Mouse (Mus musculus) kidney, postnatal 25 days (tissue): Measurements from ENCODE around the gene Asb8.

Experiments used
- DNase-seq, 2 experiments: peaks; one replicate each; pipeline ENCODE4 v3.0.0; 2021; ENCODE audit warnings: mixed read lengths in 2 of 2

Asb8 gene

DNA sequence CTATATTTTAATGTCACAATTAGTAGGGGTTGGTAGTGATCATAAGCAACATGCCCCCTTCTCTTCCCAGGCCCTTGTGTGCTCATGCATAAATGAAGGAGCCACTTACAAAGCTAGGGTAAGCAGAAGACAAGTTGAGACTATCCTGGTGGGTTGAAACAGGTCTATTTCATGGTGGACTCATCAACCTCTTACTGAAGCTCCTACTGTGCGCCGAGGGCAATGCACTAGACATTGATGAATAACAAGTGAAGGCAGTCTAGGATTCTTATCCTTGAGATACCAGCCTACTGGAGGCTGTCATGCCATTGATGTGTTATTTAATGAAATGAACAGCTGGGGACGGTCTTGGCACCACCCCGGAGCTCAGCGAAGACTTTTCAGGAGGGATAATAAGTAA lies 10.2 kb downstream of the Asb8 start:
- no peak for DNase-seq

DNA sequence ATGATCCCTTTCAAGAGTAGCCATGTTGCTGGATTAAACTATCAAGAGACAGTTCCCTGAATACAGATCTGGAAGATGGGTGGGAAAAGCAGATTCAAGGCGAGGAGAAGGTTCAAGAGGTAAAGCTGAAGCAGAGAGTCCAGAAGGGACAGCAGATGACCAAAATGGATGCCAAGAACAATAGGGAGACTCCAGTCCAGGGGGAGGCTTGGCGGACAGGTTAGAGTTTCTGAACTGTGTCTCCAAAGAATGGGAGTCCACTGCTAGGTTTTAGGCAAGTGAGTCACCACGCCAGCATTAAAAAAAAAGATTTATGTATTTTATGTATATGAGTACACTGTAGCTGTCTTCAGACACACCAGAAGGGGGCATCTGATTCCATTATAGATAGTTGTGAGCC lies 10.8 kb downstream of the Asb8 start:
- no peak for DNase-seq

DNA sequence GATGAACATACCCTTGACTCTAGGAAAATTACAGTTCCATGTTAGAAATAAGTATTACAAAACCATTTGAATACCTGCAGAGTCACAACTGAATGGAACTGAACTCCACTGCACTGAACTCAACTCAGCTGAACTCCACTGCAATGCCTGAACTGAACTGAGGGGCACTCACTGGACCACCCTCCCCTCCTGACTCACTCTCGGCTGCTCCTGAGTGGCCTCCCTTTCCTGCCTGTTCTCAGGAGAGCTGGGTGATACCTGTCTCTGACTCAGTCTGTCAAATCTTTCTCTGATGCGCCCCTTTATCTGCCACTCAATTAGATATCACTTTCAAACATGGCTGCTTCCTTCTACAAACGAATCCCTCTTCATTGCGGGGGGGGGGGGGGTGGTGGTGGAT lies 11.3 kb downstream of the Asb8 start:
- DNase-seq = no peak

DNA sequence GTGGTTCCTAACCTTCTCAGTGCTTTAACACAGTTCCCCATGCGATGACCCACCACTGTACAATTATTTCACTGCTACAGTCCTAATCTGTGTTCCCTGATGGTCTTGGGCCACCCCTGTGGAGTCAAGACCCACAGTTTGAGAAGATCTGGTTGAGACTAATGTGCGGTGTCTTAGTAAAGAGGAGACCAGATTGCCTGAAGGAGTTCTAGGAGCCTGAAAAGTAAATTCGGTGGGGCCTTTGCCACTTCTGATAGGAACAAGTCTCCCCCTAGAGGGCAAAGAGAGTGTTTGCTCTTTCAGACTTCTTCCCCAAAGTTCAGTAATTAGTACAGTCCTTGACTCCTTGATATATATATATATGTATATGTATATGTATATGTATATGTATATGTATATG lies 11.8 kb downstream of the Asb8 start:
- DNase-seq = peak; percentile 6 to 29

DNA sequence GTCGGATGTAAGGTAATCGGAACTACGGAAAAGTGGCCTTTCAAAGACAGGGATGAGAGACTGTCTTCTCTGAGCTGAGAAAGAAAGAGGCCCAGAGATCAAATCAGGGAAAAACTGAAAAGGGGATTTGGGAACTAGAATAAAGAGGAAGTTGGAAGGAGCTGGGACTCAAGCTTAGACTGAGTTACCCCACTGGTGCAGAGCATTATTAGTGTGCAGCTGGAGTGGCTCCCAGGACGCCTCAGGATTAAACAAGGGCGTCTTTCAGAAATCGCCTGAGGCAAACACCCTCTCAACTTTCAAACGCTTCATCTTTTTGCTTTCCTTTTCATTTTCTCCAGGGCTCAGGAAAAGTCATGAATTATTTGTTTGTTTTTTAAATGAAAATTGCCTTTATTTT lies 12.5 kb downstream of the Asb8 start:
- no peak for DNase-seq

DNA sequence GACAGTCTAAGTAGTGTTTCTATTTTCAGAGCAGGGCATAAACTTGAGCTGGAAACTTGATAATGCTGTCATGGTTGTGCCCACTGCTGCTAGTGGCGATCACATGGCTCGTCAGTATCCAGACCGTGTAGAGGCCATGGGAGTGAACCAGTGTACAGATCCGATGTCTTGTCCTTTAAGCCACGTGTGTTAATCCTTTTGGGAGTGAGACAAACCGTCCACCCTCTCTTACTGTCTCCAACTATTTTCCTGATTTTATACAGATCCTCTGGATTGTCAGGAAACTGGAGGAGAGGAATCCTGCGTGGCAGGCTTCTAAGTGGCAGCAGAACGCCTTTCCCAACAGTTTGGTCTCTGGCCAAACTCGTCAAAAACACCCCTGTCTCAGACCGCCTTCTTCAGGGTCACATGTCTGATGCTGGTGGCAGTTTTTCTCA lies 16.2 kb downstream of the Asb8 start:
- no peak for DNase-seq

DNA sequence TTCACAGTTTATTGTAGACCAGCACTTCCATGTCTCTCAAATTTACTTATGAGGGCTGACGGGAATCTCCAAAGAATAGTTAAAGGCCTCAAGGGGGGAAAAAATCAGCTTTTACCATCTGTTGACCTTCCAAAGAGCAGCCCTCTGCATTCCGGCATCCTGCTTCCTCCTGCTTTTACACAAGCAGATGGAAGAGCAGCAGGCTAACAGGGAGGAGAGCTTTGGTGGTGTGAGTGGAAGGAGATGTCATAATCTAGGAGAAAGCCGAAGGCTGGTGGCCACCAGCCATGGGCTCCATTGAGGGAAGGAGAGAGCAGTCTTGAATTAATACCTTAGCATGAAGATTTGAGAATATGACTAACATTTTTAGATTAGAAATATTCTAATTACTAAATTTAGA lies 17.1 kb downstream of the Asb8 start:
- DNase-seq = no peak

DNA sequence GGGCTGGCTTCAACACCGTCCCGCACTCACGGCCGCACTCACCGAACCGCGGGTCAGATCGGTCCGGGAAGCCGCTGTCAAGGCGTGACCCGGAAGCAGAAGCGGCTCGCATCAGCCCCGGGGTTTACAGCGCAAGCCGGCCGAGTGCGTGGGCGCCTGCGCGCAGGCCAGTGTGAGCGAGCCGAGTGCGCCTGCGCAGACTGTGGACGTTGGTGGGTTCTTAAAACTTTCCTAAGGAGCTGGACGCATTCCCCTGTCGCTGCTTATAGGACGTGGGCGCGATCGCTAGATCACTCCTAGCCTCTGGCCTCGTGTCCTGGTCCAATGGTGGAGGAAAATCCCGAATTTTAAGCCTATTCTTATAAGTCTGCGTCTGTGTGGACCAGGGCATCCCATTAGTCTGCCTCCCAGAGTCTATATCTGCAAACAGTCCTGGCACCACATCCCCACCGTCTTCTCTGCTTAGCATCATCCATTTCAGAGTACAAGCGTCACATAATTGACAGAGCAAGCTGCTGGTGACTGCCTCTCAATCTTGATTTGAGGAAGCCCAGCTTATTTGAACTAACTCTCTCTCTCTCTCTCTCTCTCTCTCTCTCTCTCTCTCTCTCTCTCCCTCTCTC lies 19.8 kb downstream of the Asb8 start:
- peak; percentile 95 to 97 for DNase-seq

DNA sequence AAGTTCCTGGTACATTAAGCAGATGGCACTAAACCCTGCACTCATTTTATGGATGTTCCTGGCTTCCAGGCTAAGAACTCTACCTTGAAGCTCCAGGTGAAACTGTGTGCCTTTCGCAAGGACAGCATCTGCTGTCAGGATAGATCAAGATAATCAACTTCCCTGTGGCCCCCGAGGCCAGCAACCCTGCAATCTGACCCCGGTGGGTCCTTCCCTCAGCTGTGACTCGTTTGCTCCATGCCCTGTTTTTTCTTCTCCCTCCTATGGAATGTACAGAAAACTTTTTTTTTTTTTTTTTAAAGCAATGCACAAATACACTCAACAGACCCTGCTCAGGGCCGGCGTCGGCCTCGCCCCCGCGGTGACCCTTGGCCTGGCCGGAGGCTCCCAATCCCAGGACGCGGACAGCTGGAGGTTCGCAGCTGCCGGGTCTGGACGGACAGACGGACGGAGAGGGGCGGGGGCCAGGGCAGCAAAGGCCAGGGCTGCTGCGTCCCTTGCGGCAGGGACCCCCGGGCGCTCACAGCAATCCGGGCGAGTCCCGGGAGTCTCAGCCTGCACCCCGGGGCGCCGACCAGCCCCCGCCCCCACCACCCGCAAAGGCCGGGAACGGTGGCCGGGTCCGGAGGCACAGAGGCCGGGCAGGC lies 20.4 kb downstream of the Asb8 start:
- peak; percentile 33 to 59 for DNase-seq

DNA sequence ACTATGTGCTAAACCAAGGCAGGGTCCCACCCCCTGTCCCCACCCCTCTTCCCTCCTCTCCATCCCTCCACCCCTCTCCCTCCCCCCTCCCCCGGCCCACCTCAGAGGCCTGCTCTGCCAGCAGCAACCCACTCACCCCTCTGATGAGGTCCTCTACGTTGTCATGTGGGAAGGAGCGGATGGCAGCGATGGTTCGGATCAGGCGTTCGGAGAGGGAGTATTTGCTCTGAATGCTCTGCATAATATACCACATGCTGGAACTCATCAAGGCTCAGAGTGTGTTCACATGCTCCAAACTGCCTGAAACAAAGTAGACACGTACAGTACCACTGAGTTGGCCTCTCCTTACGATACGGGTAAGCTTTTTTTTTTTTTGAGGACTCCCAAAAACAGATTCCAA lies 22.9 kb downstream of the Asb8 start:
- DNase-seq = no peak

DNA sequence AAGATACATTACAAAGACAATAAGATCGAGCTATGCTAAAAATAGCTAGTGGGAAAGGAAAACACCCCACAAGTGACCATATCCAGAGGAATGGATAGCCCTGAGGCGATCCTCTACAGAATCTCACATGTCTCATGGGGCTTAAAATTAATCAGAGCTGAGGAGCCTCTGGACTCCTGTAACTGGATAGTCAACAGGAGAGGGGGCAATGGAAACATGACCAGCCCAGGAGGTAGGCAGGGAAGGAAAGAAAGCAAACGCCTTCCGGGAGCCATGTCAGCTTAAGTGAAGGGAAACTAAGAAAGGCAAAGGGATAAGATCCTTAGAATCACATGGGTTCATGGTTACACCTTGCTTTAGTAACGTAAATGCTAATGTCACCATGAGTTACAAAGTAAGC lies 24.6 kb downstream of the Asb8 start:
- no peak for DNase-seq

DNA sequence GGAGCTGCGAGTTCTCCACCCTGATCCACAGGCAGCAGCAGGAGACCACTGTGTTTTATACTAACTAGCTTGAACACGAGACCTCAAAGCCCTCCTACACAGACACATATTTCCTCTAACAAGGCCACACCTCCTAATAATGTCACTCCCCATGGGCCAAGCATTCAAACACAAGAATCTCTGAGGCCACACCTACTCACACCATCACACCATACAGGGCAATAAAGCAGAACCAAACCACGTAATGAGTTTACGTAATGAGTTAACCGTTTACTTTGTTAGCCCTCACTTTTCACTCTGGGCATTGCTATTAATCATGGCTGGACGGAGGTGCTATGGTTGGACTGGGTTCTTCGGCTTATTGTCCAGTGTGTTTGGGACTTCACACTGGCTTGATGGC lies 25.7 kb downstream of the Asb8 start:
- DNase-seq = no peak

DNA sequence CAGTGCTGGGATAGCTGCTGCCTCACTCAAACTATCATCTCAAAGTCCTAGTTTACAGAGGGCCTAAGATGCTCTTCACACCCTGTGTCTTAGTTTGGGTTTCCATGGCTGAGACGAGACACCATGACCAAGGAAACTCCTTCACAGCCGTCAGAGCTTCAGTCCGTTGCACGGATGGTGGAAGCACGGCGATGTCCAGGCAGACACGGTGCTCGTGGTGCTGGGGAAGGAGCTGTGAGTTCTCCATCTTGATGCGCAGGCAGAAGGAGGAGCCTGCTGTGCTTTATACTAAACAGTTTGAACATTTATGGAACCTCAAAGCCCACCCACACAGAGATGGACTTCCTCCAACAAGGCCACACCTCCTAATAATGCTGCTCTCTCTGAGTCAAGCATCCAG lies 28.6 kb downstream of the Asb8 start:
- DNase-seq = no peak

DNA sequence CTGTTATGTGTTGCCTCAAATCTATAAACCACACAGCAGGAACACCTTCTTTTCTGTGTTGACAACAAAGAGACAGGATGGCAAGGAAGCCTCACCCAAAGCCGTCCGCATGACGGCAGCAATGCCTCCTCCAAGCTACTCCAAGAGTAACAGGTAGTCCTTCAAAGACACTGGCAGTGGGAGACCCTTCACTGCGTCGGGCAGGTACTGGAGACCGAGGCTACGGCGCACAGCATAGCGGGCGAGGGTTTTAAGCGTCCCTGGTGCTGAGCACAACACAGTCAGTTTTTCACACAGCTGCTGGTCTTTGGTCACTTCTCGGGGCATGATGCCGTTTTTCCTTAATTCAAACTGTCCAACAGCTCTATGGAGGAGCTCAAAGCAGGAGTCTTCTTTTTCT lies 29.8 kb downstream of the Asb8 start:
- no peak for DNase-seq

DNA sequence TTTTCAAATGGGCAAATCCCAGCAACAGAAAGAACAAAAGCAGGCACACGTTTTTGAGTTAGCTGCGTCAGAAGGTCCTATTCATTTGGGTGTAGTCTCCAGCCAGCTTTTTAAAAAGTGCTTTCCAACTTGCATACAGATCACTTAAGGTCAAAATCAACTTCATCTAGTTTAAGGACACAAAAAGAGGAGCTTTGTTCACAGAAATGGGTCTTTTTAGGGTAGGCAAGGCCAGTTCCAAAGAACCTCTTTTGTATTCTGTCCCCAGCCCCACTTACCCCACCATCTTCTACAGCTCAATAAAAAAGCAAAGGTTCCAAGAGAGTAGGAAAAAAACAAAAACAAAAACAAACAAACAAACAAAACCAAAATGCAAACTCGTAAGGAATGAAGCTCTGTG lies 30.8 kb downstream of the Asb8 start:
- no peak for DNase-seq

DNA sequence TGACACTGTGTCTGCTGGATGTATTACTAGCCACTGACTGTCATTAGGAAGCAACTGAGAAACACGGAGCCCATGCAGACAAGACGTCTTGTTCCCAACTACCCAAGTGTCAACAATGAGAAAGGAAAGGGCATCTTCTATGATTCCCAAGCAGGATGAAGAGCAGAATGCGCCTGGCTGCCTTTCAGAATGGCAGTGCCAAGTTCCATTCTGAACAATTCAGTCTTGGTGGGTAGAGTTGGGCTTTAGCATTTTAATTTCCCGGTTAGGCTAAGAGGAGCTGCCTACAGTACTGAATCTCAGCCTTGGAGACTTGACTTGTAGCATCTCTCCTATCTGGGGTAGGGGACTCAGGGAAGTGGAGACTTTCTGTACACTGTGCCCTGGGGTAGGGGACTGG lies 31.4 kb downstream of the Asb8 start:
- no peak for DNase-seq

DNA sequence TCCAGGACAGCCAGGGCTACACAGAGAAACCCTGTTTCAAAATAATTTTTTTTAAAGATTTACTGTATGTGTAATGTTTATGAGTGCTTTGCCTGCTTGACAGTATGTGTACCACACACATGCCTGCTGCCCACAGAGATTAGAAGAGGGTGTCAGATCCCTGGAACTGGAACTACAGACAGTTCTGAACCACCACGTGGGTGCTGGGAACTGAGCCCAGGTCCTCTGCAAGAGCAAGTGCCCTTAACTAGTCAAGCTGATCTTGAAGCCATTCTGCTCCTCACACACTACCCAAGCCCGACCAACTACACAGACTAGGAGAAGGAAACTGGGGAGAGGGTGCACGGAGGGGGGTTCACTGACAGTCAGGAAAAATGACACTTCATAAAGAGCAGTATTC lies 32.0 kb downstream of the Asb8 start:
- no peak for DNase-seq

DNA sequence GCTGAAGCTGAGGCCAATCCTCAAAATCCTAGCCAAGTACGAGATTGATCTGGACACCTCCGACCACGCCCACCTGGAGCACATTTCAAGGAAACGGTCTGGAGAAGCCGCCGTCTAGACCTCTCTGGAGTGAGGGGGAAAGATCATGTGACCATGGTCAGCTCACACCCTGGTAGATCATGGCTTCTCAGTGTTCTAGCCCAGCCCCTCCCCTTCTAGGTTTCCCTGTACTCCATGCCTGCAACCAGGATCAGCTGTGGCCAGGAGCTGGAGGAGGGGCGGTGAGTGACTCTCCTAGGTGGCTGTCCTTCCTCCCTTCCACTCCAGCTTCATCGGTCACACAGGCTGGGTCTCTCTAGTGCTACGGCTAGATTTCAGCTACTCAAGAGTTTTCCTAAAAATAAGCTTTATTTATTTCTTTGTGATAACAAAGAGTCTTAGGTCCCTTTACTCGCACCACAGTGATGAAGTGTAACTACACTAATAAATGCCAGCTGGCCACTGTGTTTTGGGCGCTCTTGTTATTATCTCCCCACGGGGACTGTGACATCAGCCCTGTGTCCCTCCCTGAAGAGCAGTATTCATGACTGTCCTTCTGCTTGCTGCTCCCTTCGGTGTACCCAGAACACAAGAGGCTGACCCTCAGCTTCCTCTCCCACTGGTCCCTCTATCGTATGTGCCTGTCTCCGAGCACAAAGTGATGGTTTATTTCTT lies 33.3 kb downstream of the Asb8 start:
- DNase-seq = no peak

DNA sequence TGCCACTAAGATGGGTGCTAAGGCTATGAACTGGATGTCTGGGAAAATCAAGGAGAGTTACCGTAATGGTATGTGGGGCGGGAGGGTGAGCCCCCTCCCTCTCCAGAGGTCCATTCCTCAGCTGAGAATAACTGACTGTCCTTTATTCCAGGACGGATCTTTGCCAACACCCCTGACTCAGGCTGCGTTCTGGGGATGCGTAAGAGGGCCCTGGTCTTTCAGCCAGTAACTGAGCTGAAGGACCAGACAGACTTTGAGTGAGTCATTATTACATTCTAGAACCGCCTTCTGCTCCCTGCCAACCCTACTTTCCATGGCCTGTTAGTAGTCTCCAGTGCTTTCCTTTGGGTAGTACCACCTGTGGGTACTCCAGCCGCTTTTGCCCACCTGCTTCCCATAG lies 34.0 kb downstream of the Asb8 start:
- no peak for DNase-seq

DNA sequence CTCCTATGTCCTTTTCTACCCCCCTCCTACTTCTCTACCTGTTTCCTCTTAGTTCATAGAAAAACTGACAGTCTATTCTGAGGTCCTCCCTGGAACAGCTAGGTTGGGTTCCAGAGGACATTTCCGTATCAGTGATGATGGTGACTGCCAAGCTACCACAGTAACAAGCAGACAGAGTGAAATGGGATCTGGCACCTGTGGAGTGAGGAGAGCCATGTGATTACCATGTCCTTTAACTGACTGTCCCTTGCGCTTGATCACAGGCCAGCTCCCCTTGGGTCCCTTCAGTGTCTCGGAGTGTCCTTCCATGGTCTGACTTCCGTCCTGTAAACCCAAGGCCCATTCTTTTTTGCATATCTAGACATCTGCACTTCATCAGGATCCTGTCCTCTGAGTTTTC lies 34.4 kb downstream of the Asb8 start:
- no peak for DNase-seq

DNA sequence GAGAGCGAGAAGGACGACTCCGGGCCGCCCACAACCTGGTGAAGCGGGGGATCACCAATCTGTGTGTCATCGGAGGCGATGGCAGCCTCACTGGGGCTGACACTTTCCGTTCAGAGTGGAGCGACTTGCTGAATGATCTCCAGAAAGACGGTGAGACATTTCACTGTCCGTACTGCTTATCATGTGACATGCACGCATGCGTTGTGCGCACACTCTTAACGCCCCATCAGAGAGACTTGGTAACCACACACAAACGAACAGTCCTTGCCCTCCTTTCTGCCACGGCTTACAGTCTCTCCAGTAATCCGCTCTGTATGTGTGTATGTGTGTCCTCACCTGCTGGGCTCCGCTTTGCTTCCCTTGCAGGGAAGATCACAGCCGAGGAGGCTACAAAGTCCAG lies 44.6 kb downstream of the Asb8 start:
- no peak for DNase-seq

DNA sequence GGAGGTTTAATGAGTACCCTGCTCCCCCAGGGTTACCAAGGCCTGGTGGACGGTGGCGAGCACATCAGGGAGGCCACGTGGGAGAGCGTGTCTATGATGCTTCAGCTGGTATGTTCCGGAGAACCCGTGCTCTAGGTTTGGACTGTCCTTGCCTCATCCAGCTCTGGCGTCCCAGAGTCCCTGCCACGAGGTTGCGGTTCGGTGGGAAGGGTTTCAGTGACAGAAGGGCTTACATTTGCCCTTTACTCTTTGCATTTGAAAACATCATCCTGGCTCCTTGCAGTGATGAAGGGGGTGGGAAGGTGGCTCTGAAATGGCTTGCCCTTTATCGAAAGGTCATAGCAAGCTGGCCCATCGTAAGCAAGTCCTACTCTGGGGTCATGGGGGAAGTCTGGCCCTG lies 46.1 kb downstream of the Asb8 start:
- no peak for DNase-seq

DNA sequence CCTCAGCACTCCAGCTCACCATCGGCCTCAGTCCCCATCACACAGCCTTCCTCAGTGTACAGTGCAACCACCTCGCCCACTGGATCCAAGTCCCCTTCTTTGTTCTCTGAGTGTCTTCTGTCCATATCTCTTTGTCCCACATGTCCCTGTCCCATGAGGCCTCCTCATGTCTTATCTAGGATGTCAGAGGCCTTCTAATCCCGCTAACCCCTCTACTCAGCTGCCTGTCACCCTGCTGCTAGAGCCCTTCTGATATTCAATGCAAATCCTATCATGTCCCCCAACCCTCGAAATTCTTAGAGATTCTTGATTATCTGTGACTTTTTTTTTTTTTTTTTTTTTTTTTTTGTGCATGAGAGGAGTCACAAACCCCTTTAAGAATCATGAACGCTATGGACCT lies 49.1 kb downstream of the Asb8 start:
- DNase-seq = no peak

DNA sequence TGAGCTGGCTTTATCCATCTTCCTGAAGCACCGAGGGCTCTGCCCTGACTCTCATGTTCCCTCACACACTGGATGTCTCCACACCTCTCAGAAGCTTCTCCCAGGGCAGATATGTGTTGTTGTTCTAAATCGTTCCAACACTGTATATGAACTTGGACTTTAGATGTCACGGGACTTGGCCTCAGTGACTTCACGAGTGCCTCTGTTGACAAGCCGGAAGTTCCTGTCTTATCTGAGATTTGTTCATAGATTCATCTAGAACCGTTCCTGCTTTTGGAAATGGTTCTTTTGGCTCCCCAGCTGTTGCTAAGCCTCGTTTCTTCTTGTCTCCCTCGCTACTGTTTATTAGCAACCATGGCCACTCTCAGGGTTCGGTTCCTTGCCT lies 49.7 kb downstream of the Asb8 start:
- no peak for DNase-seq
